Mouse (Mus musculus) heart, embryonic 10.5 days (tissue): Measurements from ENCODE around the gene Sema4g. TPM values are rescaled to one million over a fixed set of nuclear protein-coding genes. Genes with fewer than 3 reads are reported as not detected.

ENCODE experiments used
- DNase-seq: peaks from one replicate; pipeline ENCODE4 v3.0.0-alpha.2; 2017; ENCODE audit warnings: low spot score
- H3K27ac ChIP-seq: fragments of 300-500 bp; sonication (generic); 2 replicates; pipeline ENCODE4 v1.5.1; 2016; ENCODE audit warnings: mild to moderate bottlenecking
- H3K27me3 ChIP-seq: fragments of 300-500 bp; sonication (generic); 2 replicates; pipeline ENCODE4 v1.6.1; 2016; ENCODE audit warnings: mild to moderate bottlenecking; ENCODE audit not compliant: poor library complexity, insufficient read depth, severe bottlenecking
- H3K36me3 ChIP-seq: fragments of 300-500 bp; sonication (generic); 2 replicates; pipeline ENCODE4 v1.6.1; 2016; ENCODE audit warnings: mild to moderate bottlenecking, moderate library complexity
- H3K4me1 ChIP-seq: fragments of 300-500 bp; sonication (generic); 2 replicates; pipeline ENCODE4 v1.6.1; 2016; ENCODE audit warnings: mild to moderate bottlenecking
- H3K4me3 ChIP-seq: fragments of 300-500 bp; sonication (generic); 2 replicates; pipeline ENCODE4 v1.5.1; 2016; ENCODE audit warnings: mild to moderate bottlenecking, moderate library complexity
- H3K9me3 ChIP-seq: fragments of 300-500 bp; sonication (generic); 2 replicates; pipeline ENCODE4 v1.6.1; 2016; ENCODE audit warnings: mild to moderate bottlenecking, moderate library complexity
- WGBS: fragments of 180-500 bp; shearing (Covaris S2); methylation state at CpG from one replicate; pipeline ENCODE4 v1.1.7; 2016; 5-methylcytosine and 5-hydroxymethylcytosine counted together
- polyA plus RNA-seq: library from polyadenylated mRNA; unstranded; fragments of >200 nt; fragmentation: Nextera tagmentation; extraction: Ambion mirVana; gene quantifications from 2 replicates; pipeline ENCODE4 v1.2.1, GENCODE M21; 2016

The Sema4g gene
- 1.3 and 3.4 TPM in 2 replicates for polyA plus RNA-seq

DNA sequence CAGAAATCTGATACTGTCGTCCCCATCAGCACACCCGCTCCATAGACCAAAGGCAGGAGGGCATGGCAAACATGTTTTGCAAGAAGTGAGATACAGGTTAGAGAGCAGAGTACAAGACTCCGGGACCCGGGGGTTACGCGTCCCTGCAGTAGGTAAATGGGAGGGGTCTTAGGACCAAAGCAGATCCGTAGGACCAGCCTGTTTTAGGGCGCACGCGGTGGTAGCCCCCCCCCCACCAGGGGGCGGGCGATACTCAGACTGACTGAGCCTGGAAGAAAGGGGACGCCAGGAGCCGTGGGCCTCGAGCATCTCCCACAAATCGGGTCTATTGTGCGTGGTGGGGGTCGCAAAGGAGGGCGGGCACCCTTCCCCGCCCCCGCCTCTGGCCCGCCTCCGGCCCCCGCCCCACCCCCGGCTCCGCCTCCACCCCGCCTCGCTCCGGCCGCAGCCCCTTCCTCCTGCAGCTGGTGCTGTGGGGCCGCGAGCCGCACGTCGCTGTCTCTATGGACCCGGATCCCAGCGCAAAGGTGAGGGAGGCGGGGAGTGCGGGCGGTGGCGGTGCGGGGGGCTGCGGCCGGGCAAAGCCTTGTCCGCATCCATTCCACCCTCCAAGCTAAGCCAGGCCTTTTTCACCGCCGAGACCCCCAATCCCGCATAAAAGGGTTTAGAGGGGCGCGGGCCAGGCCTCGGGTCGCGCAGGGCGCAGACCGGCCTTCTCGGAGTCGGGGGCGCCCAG lies at the start of gene Sema4g:
TSS of gene Sema4g (plus strand) at position 271 of the 736 bp plus-strand sequence.
- peak within 1 kb of the TSS; percentile 86 for H3K27ac ChIP-seq

DNA sequence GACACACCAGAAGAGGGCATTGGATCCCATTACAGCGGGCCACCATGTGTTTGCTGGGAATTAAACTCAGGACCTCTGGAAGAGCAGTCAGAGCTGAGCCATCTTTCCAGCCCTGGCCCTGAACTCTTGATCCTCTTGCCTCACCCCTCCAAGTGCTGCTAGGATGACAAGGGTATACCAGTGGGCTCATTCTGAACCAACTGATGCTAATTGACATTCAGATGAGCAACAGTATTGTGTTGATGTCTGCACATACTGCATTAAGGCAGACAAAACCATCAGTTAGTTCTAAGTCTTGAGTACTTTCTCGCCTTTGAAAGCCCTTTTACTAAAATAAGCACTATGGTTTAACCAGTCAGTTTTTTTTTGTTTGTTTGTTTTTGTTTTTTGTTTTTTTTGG lies 29.3 kb upstream of the Sema4g start:
- Histone ChIP-seq H3K27me3 (no peaks in the 10 kb centered on the region), H3K36me3 (peaks cover 94% of the 10 kb centered on the region), H3K4me1 (no peaks in the 10 kb centered on the region), H3K4me3 (no peak overlapping the region), H3K27ac (no peak overlapping the region), H3K9me3 (no peaks in the 10 kb centered on the region)
- 95% methylated on average over 2 of the region's 2 CpGs for WGBS
- DNase-seq = no peak

More for the DNA sequence above, at the start of gene Sema4g:
- under 1% methylated on average over 54 of the region's 58 CpGs for WGBS
- H3K36me3 ChIP-seq = 0 out of 2 replicates have a peak, but pooled peaks cover 5% of the 10 kb centered on the region
- peaks cover 20% of the 10 kb centered on the region; the same call in 1 of the 2 replicates for H3K27me3 ChIP-seq
- no peak for DNase-seq
- peaks cover 51% of the 10 kb centered on the region for H3K4me1 ChIP-seq
- H3K4me3 ChIP-seq = peak within 1 kb of the TSS; percentile 75
- no peaks in the 10 kb centered on the region for H3K9me3 ChIP-seq

- 98% methylated on average over 1 of the region's 1 CpGs for WGBS
- DNase-seq = no peak
- H3K36me3 ChIP-seq = peaks cover 95% of the 10 kb centered on the region
These were observed 22.9 kb upstream of the Sema4g start for GRCm38 (mm10) chr19:44965978-44966377.

DNA sequence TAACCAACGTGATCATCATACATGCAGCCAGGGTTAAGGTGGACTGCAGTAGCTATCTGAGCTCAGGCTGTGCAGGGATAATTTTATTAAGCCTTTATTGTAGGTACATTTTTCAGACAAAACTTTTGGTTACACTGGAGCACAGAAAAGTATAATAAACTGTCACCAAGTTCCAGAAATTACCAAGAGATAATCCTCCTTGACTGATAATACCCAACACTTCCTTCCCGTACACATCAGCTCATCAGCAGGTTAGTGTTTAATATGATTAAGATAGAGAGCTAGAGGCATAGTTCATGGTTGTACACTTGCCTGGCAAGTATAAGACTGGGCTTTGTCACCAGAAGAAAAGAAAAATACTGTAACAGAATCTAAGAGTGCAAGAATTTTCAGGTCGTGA lies 20.6 kb upstream of the Sema4g start:
- Histone ChIP-seq H3K27me3 (no peaks in the 10 kb centered on the region), H3K4me1 (no peaks in the 10 kb centered on the region), H3K4me3 (no peak overlapping the region), H3K36me3 (peaks cover 96% of the 10 kb centered on the region), H3K27ac (no peak overlapping the region), H3K9me3 (no peaks in the 10 kb centered on the region)
- no peak for DNase-seq
- WGBS = 86% methylated on average over 3 of the region's 3 CpGs

More at GRCm38 (mm10) chr19:44965978-44966377, 22.9 kb upstream of the Sema4g start:
- Histone ChIP-seq H3K4me1 (no peaks in the 10 kb centered on the region), H3K4me3 (no peak overlapping the region), H3K9me3 (no peaks in the 10 kb centered on the region), H3K27me3 (no peaks in the 10 kb centered on the region), H3K27ac (no peak overlapping the region)

GRCm38 (mm10) chr19:44976636-44977035 lies 12.3 kb upstream of the Sema4g start:
- 86% methylated on average over 6 of the region's 6 CpGs for WGBS
- H3K9me3 ChIP-seq = no peaks in the 10 kb centered on the region
- H3K36me3 ChIP-seq = peaks cover 100% of the 10 kb centered on the region

DNA sequence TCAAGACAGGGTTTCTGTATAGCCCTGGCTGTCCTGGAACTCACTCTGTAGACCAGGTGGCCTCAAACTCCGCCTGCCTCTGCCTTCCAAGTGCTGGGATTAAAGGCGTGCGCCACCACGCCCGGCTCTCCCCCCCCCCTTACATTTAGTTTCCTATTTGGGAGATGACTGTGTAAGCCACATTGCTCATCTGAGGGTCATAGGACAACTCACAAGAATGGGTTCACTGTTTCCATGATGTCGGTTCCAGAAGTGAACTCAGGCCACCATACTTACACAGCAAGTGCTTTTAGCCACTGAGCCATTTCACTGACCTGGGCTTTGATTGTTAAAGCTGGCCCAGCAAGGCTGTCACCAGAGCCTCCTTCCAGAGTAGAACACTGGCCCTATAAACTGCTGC lies 11.8 kb upstream of the Sema4g start:
- H3K9me3 ChIP-seq = no peaks in the 10 kb centered on the region
- H3K36me3 ChIP-seq = peaks cover 100% of the 10 kb centered on the region
- H3K27ac ChIP-seq = no peak overlapping the region
- 86% methylated on average over 6 of the region's 6 CpGs for WGBS
- no peaks in the 10 kb centered on the region for H3K27me3 ChIP-seq
- DNase-seq = peak; percentile 60
- H3K4me3 ChIP-seq = no peak overlapping the region
- H3K4me1 ChIP-seq = no peaks in the 10 kb centered on the region

More at GRCm38 (mm10) chr19:44976636-44977035, 12.3 kb upstream of the Sema4g start:
- Histone ChIP-seq H3K27ac (no peak overlapping the region), H3K4me3 (no peak overlapping the region), H3K27me3 (no peaks in the 10 kb centered on the region), H3K4me1 (no peaks in the 10 kb centered on the region)
- peak; percentile 50 for DNase-seq

DNA sequence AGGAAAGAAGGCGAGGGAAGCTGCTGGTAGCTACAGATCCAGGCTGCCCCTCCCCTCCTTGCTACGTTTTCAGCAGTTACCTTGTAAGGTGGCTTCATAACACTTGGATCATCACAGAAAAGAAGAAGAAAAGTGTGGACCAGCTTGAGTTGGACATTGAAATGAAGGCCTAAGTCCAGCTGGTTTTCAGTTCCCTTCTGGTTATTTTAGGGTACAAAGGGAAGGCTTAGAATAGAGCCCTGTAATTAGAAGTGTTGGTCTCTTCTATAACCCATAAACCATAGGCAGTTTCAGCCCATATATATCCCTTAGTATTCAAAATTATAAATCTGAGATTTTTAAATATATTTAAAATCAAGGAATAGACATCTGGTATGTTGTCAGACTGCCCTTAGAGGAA lies 8.1 kb upstream of the Sema4g start:
- WGBS = 87% methylated on average over 2 of the region's 2 CpGs
- H3K4me3 ChIP-seq = no peak overlapping the region
- H3K36me3 ChIP-seq = peaks cover 72% of the 10 kb centered on the region
- no peaks in the 10 kb centered on the region for H3K27me3 ChIP-seq
- peaks cover 4% of the 10 kb centered on the region; the same call in 1 of the 2 replicates for H3K4me1 ChIP-seq
- DNase-seq = no peak
- no peak overlapping the region for H3K27ac ChIP-seq
- H3K9me3 ChIP-seq = no peaks in the 10 kb centered on the region

GRCm38 (mm10) chr19:44982477-44983115 lies 6.3 kb upstream of the Sema4g start:
- H3K27me3 ChIP-seq = no peaks in the 10 kb centered on the region; the same call in 1 of the 2 replicates
- 84% methylated on average over 7 of the region's 7 CpGs for WGBS
- no peak overlapping the region for H3K4me3 ChIP-seq
- peaks cover 54% of the 10 kb centered on the region for H3K36me3 ChIP-seq
- no peaks in the 10 kb centered on the region for H3K9me3 ChIP-seq
- no peak overlapping the region for H3K27ac ChIP-seq
- H3K4me1 ChIP-seq = peaks cover 7% of the 10 kb centered on the region; the same call in 1 of the 2 replicates
- no peak for DNase-seq

- H3K27me3 ChIP-seq = no peaks in the 10 kb centered on the region; the same call in 1 of the 2 replicates
These were observed 5.5 kb upstream of the Sema4g start for GRCm38 (mm10) chr19:44983366-44983765.

DNA sequence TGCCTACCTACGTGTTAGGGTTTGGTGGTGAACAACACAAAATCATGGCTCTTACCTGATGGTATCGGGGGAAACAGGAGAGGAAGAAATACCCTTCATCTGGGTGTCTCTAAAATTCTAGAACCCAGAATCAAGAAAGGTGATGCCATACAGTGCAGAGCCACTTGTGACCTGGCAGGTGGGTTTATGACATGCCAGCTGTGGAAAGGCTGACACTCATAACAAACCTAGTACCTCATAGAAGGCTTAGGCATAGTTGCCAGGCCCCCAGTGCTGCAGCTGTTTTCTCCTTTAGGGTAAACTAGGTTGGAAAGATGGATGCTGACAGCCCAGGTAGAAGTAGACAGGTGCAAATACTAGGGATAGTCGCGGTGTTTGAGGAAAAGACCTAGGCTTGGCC lies 4.5 kb upstream of the Sema4g start:
- 92% methylated on average over 4 of the region's 4 CpGs for WGBS
- no peak overlapping the region for H3K27ac ChIP-seq
- H3K4me1 ChIP-seq = peaks cover 19% of the 10 kb centered on the region
- H3K9me3 ChIP-seq = no peaks in the 10 kb centered on the region
- DNase-seq = no peak
- no peak overlapping the region for H3K4me3 ChIP-seq
- peaks cover 3% of the 10 kb centered on the region; the same call in 1 of the 2 replicates for H3K27me3 ChIP-seq
- H3K36me3 ChIP-seq = peaks cover 36% of the 10 kb centered on the region

More at GRCm38 (mm10) chr19:44983366-44983765, 5.5 kb upstream of the Sema4g start:
- H3K4me3 ChIP-seq = no peak overlapping the region
- no peak for DNase-seq
- H3K27ac ChIP-seq = no peak overlapping the region
- H3K4me1 ChIP-seq = peaks cover 8% of the 10 kb centered on the region; the same call in 1 of the 2 replicates
- peaks cover 46% of the 10 kb centered on the region for H3K36me3 ChIP-seq
- H3K9me3 ChIP-seq = no peaks in the 10 kb centered on the region
- WGBS = 92% methylated on average over 6 of the region's 6 CpGs

DNA sequence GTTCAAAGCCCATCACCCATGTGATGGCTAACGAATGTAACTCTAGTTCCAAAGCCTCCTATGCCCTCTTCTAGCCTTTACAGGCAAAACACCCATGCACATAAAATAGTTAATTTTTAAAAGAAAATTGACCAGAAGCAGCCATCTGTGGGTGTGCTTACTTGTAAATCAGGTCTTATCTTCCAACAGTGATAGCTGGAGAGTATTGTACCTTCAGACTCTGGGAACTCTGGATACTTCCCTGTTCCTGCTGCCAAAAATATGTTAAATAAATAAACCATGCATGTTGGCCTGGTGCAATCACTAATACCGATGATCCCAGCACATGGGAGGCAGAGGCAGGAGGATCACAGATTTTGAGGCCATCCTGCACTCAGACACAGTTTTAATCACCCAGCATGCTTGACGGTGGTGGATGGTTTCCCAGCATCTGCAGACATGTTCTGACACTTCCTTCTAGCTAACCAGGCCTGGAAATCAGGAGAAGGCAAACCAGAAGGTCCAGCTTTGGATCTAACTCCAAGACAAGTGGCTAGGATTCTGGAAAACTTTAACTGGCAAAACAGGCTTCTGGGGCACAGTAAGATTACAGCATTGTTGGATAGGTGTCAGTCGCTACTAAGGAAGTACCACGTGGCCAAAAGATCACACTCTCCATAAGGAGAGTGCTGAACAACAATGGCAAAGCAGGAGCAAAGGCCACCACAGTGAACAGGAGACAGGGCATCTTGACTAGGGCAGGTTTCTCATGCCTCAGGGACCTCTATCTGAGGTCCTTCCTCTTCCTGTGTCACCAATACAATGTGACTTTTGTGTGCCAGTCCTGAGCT lies 3.5 kb upstream of the Sema4g start:
- no peaks in the 10 kb centered on the region for H3K9me3 ChIP-seq
- peaks cover 12% of the 10 kb centered on the region; the same call in 1 of the 2 replicates for H3K27me3 ChIP-seq
- H3K4me1 ChIP-seq = peaks cover 28% of the 10 kb centered on the region
- H3K36me3 ChIP-seq = peaks cover 26% of the 10 kb centered on the region
- H3K4me3 ChIP-seq = no peak overlapping the region
- H3K27ac ChIP-seq = no peak overlapping the region
- WGBS = 51% methylated on average over 5 of the region's 5 CpGs
- DNase-seq = no peak

DNA sequence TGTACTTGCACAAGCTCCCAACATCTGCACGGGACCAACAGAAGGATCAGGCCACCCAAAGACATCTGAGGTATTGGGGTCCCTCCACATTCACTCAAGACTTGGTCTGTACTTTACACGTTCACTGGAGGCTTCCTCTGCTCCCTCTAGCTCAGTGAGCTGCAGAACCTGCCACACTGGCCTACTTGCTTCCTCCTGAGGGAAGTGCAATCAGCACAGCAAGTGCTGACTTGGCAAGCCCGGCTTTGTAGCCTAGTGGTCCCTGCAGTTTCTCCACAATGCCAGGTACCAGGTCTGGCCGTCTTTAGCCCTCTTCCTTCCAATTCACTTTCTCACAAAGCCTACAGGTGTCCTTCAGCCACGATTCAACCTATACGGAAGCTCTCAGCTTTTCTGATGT lies 1.9 kb upstream of the Sema4g start:
- no peak overlapping the region for H3K27ac ChIP-seq

More for the DNA sequence above, 1.9 kb upstream of the Sema4g start:
- Histone ChIP-seq H3K27me3 (peaks cover 20% of the 10 kb centered on the region; the same call in 1 of the 2 replicates), H3K4me3 (no peak overlapping the region), H3K9me3 (no peaks in the 10 kb centered on the region), H3K4me1 (peaks cover 43% of the 10 kb centered on the region), H3K36me3 (peaks cover 10% of the 10 kb centered on the region)
- 61% methylated on average over 6 of the region's 6 CpGs for WGBS
- DNase-seq = no peak
